Mouse (Mus musculus) testis, adult 2 months (tissue): ENCODE measurements at regions not wholly inside any gene's neighbourhood (a gene's known extent, or its start where the extent isn't known, plus 50 kb on each side); places are given as distances from the start of the nearest gene placed in this dataset.

Experiments used
- CTCF ChIP-seq: fragments of 200-500 bp; IDR thresholded peaks from 2 replicates; pipeline ENCODE4 v1.5.1; 2012; ENCODE audit warnings: low read depth, mild to moderate bottlenecking, inconsistent platforms, low read length, moderate library complexity; ENCODE audit not compliant: control insufficient read depth, insufficient read depth, insufficient replicate concordance
- POLR2A ChIP-seq: fragments of 200-500 bp; IDR thresholded peaks from 2 replicates; pipeline ENCODE4 v1.6.1; 2012; ENCODE audit warnings: low read depth, mild to moderate bottlenecking, inconsistent platforms, low read length, moderate library complexity; ENCODE audit not compliant: control insufficient read depth

- TF ChIP-seq CTCF: no peak
- no peak for TF ChIP-seq POLR2A
Measured at GRCm38 (mm10) chr1:137999268-137999900, 176.1 kb downstream of the Ptprc start.
